Mouse (Mus musculus): ENCODE measurements around the gene Lyst. TPM values are rescaled to one million over a fixed set of nuclear protein-coding genes. Genes with fewer than 3 reads are reported as not detected.

The Lyst gene
- total and polyA plus RNA-seq, 3 experiments = 2.9 to 3.1 TPM; not detected in 1

DNA sequence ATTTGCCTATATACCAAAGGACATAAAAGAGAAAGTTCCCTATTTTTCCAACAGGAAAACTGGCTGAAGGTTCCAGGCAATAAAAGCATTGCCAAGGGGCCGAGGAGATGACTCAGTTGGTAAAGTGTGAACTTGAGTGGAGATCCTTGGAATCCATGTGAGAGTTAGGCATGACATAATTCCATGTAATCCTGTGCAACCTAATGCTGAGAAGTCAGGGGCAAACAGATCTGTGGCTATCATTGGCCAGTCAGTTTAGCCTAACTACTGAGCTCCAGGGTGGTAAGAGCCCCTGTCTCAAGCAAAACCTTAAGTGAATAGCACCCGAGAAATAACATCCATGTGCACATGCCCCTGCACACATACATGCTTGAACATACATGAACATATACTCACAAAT is 17.3 kb upstream of the Lyst start:
- Histone ChIP-seq H3K27ac (ENCODE audit: control insufficient read depth, low read depth, low read length) (no peak overlapping the region), H3K9ac (ENCODE audit: control insufficient read depth, low read depth, low read length, poor library complexity, severe bottlenecking) (no peak overlapping the region), H3K4me1 (ENCODE audit: control insufficient read depth in 1 of 2, insufficient read depth in 2 of 2, low read length in 2 of 2) (peaks cover 9 to 13% of the 10 kb centered on the region in 2 experiments), H3K27me3 (ENCODE audit: control insufficient read depth in 1 of 2, insufficient read depth in 2 of 2, low read length in 2 of 2) (no peaks in the 10 kb centered on the region), H3K4me3 (ENCODE audit: control insufficient read depth in 1 of 2, insufficient read depth in 1 of 2, low read depth in 2 of 2, low read length in 2 of 2) (no peak overlapping the region), H3K79me2 (ENCODE audit: control insufficient read depth, insufficient read depth, low read length, poor library complexity) (no peaks in the 10 kb centered on the region), H3K9me3 (replicated peaks; ENCODE audit: insufficient read depth, low read length) (no peaks in the 10 kb centered on the region), H3K36me3 (ENCODE audit: control insufficient read depth in 1 of 2, insufficient read depth in 2 of 2, low read length in 2 of 2) (peaks cover 0 to 10% of the 10 kb centered on the region in 2 experiments; a peak in 2 of 4 replicates)
- DNase-seq (ENCODE audit: low read depth, low spot score) = no peak
- TF ChIP-seq E2F4 (IDR thresholded peaks at IDR 0.05; ENCODE audit: borderline replicate concordance, low read depth, low read length) (no peak), ZC3H11A (IDR thresholded peaks at IDR 0.05; ENCODE audit: low read depth, low read length) (no peak), CHD2 (IDR thresholded peaks at IDR 0.05; ENCODE audit: low read length) (no peak), BHLHE40 (IDR thresholded peaks at IDR 0.05; ENCODE audit: borderline replicate concordance, low read depth, low read length) (no peak)

DNA sequence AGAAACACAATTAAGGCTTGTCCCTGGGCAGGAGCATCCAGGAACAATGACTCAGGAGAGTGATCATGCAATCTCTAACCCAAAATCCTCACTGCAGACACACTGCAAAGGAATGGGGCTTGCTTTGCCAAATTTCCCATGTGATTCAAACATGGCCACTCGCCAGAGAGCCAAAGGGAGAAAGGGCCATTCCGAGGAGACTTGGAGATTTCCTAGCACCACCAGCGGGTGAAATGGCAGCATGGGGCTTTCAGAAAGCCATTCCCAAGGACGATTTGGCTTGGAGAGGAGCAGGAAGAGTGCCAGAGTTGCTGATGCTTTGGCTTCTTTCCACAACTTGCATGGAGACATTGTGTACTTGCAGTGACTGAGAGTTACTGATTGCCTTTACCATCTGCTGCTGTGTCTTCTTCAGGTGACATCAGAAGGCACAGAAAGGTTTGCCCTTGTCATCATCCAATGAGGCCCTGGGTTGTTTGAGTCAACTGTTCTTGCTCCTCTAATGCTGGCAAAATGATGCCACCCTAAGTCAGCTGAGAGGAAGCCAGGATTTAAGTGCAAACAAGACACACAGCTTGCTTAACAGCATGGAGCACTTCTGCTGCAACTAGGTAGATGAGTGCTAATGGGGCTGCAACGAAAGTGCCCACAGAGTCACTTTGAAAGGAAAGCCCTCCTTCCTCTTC is 16.5 kb upstream of the Lyst start:
- Histone ChIP-seq H3K4me1 (ENCODE audit: control insufficient read depth in 1 of 2, insufficient read depth in 2 of 2, low read length in 2 of 2) (peaks cover under 1 to 5% of the 10 kb centered on the region in 2 experiments; a peak in 3 of 4 replicates), H3K79me2 (ENCODE audit: control insufficient read depth, insufficient read depth, low read length, poor library complexity) (no peaks in the 10 kb centered on the region), H3K4me3 (ENCODE audit: control insufficient read depth in 1 of 2, insufficient read depth in 1 of 2, low read depth in 2 of 2, low read length in 2 of 2) (no peak overlapping the region), H3K9ac (ENCODE audit: control insufficient read depth, low read depth, low read length, poor library complexity, severe bottlenecking) (no peak overlapping the region), H3K27ac (ENCODE audit: control insufficient read depth, low read depth, low read length) (no peak overlapping the region), H3K27me3 (ENCODE audit: control insufficient read depth in 1 of 2, insufficient read depth in 2 of 2, low read length in 2 of 2) (no peaks in the 10 kb centered on the region), H3K36me3 (ENCODE audit: control insufficient read depth in 1 of 2, insufficient read depth in 2 of 2, low read length in 2 of 2) (peaks cover 0 to 3% of the 10 kb centered on the region in 2 experiments; a peak in 1 of 4 replicates), H3K9me3 (replicated peaks; ENCODE audit: insufficient read depth, low read length) (no peaks in the 10 kb centered on the region)
- TF ChIP-seq RAD21 (IDR thresholded peaks at IDR 0.05; ENCODE audit: low read depth, low read length) (no peak), BHLHE40 (IDR thresholded peaks at IDR 0.05; ENCODE audit: borderline replicate concordance, low read depth, low read length) (no peak), KAT2A (conservative IDR thresholded peaks at IDR 0.05; ENCODE audit: low read depth, low read length) (no peak), ZC3H11A (IDR thresholded peaks at IDR 0.05; ENCODE audit: low read depth, low read length) (no peak), SIN3A (IDR thresholded peaks at IDR 0.05; ENCODE audit: low read length) (no peak), NRF1 (IDR thresholded peaks at IDR 0.05; ENCODE audit: insufficient read depth, low read depth, low read length, poor library complexity, severe bottlenecking) (no peak), MXI1 (IDR thresholded peaks at IDR 0.05; ENCODE audit: low read depth, low read length) (no peak), MYB (IDR thresholded peaks at IDR 0.05; ENCODE audit: low read depth, low read length) (no peak), CTCF (IDR thresholded peaks at IDR 0.05 in 2 of 3, conservative IDR thresholded peaks at IDR 0.05 in 1 of 3; ENCODE audit: control insufficient read depth in 1 of 3, insufficient read depth in 1 of 3, low read depth in 2 of 3, low read length in 3 of 3, poor library complexity in 1 of 3, severe bottlenecking in 1 of 3) (no peak), UBTF (IDR thresholded peaks at IDR 0.05; ENCODE audit: borderline replicate concordance, insufficient read depth, low read depth, low read length) (no peak), TAL1 (IDR thresholded peaks at IDR 0.05; ENCODE audit: low read length) (no peak), RCOR1 (IDR thresholded peaks at IDR 0.05; ENCODE audit: low read depth, low read length) (no peak), MEF2A (IDR thresholded peaks at IDR 0.05; ENCODE audit: extremely low read depth, insufficient replicate concordance, low read depth, low read length, poor library complexity, severe bottlenecking) (no peak), ZNF384 (IDR thresholded peaks at IDR 0.05; ENCODE audit: low read depth, low read length) (no peak), USF1 (IDR thresholded peaks at IDR 0.05; ENCODE audit: low read depth, low read length) (no peak), HCFC1 (IDR thresholded peaks at IDR 0.05; ENCODE audit: low read depth, low read length) (no peak), POLR2A (IDR thresholded peaks at IDR 0.05; ENCODE audit: control insufficient read depth in 1 of 2, insufficient read depth in 1 of 2, low read depth in 1 of 2, low read length in 2 of 2, poor library complexity in 1 of 2) (no peak)
- no peak for DNase-seq (ENCODE audit: low read depth, low spot score)
